Mouse (Mus musculus) thymus, adult 2 months (tissue): ENCODE data around the gene Zfp93. TPM values are rescaled to one million over a fixed set of nuclear protein-coding genes. Genes with fewer than 3 reads are reported as not detected.
"Not testable (repeated sequence)": the region's sequence is repeated elsewhere in the genome, so short reads cannot be mapped to it uniquely, and the experiment has no call there.

Experiments
- DNase-seq: peaks from one replicate; pipeline ENCODE4 v3.0.0; 2021
- H3K27ac ChIP-seq: fragments of 200-500 bp; 2 replicates; pipeline ENCODE4 v1.5.1; 2012; ENCODE audit warnings: low read length, control low read depth; ENCODE audit not compliant: control insufficient read depth, insufficient read depth
- H3K27me3 ChIP-seq: fragments of 200-500 bp; 2 replicates; pipeline ENCODE4 v1.6.1; 2012; ENCODE audit warnings: mild to moderate bottlenecking, low read length, moderate library complexity, mixed read lengths; ENCODE audit not compliant: control insufficient read depth, insufficient read depth
- H3K36me3 ChIP-seq: fragments of 200-500 bp; 2 replicates; pipeline ENCODE4 v1.6.1; 2012; ENCODE audit warnings: mild to moderate bottlenecking, low read length, moderate library complexity; ENCODE audit not compliant: control insufficient read depth, insufficient read depth
- H3K4me1 ChIP-seq: fragments of 200-500 bp; replicated peaks from 2 replicates; pipeline ENCODE4 v1.6.1; 2012; ENCODE audit warnings: low read length; ENCODE audit not compliant: control insufficient read depth, insufficient read depth
- H3K4me3 ChIP-seq: fragments of 200-500 bp; 2 replicates; pipeline ENCODE4 v1.5.1; 2012; ENCODE audit warnings: mild to moderate bottlenecking, low read length, control low read depth, moderate library complexity; ENCODE audit not compliant: control insufficient read depth, insufficient read depth
- CTCF ChIP-seq: fragments of 200-500 bp; IDR thresholded peaks from 2 replicates; pipeline ENCODE4 v1.5.1; 2012; ENCODE audit warnings: mild to moderate bottlenecking, control low read depth, low read length, moderate library complexity, borderline replicate concordance; ENCODE audit not compliant: control insufficient read depth, poor library complexity, insufficient read depth; ENCODE audit errors: extremely low read depth
- POLR2A ChIP-seq: fragments of 200-500 bp; IDR thresholded peaks from 2 replicates; pipeline ENCODE4 v1.6.1; 2012; ENCODE audit warnings: mild to moderate bottlenecking, low read length, control low read depth, moderate library complexity; ENCODE audit not compliant: control insufficient read depth, poor library complexity, insufficient read depth; ENCODE audit errors: extremely low read depth
- WGBS: fragments of 180-500 bp; shearing (Covaris S2); methylation state at CpG from one replicate; pipeline ENCODE4 v1.1.7; 2018; 5-methylcytosine and 5-hydroxymethylcytosine counted together
- polyA plus RNA-seq: library from polyadenylated mRNA; depleted of rRNA; stranded (reverse); fragments of >200 nt; gene quantifications from 2 replicates; pipeline ENCODE4 v1.2.3, GENCODE M21; 2012

Gene Zfp93
- polyA plus RNA-seq, 1 experiment = 1.7 TPM

DNA sequence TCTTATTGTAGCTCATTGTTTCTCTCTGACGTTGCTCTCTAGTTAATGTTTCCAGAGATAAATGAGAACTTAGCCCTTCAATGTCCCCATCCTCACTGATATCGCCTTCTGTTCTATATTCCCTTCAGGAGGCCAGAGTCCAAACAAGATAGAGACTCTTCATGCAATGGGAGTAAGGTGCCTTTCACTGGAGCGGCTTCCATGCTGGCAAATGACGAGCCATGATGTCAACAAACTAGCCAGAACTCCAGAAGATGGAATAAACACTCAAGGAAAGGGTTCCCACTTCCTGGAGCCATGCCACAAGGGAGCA is 10.3 kb upstream of the Zfp93 start:
- Histone ChIP-seq H3K27me3 (no peaks in the 10 kb centered on the region), H3K4me3 (no peak overlapping the region), H3K4me1 (peaks cover 2% of the 10 kb centered on the region; the same call in 1 of the 2 replicates), H3K27ac (no peak overlapping the region), H3K36me3 (no peaks in the 10 kb centered on the region)
- no peak for DNase-seq
- no peak for TF ChIP-seq POLR2A
- no peak for TF ChIP-seq CTCF
- 95% methylated on average over 4 of the region's 4 CpGs for WGBS

GRCm38 (mm10) chr7:24268176-24269155 is 1.8 kb upstream of the Zfp93 start:
- WGBS = 58% methylated on average over 24 of the region's 24 CpGs
- H3K27me3 ChIP-seq = no peaks in the 10 kb centered on the region
- H3K27ac ChIP-seq = peak overlapping the region; percentile 52; the same call in 1 of the 2 replicates
- H3K4me1 ChIP-seq = peaks cover 17% of the 10 kb centered on the region
- DNase-seq = peak; percentile 33
- no peaks in the 10 kb centered on the region for H3K36me3 ChIP-seq
- H3K4me3 ChIP-seq = no peak overlapping the region
- TF ChIP-seq CTCF = no peak
- TF ChIP-seq POLR2A = no peak

DNA sequence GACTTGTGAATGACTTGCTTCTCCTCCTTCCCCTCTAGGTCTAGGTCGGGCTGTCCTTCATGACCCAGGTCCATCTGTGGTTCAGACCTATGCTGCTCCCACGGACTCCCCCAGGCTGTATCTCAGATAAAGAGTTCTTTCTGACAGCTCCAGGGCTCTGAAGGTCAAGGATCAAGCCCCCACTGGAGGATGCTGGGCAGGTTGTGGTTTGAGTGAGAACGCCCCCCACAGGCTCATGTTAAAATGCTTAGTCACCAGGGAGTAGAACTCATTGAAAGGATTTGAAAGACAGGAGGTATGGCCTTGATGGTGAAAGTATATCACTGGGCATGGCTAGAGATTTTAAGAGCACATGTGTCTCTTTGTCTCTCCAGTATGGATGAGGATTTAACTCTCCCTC is 964 bp upstream of the Zfp93 start:
- TF ChIP-seq CTCF = no peak
- no peak for TF ChIP-seq POLR2A
- Histone ChIP-seq H3K36me3 (no peaks in the 10 kb centered on the region), H3K4me1 (peaks cover 17% of the 10 kb centered on the region), H3K27me3 (no peaks in the 10 kb centered on the region), H3K27ac (peak overlapping the region; percentile 12; the same call in 1 of the 2 replicates), H3K4me3 (no peak overlapping the region)
- DNase-seq = no peak
- WGBS = 92% methylated on average over 3 of the region's 3 CpGs

DNA sequence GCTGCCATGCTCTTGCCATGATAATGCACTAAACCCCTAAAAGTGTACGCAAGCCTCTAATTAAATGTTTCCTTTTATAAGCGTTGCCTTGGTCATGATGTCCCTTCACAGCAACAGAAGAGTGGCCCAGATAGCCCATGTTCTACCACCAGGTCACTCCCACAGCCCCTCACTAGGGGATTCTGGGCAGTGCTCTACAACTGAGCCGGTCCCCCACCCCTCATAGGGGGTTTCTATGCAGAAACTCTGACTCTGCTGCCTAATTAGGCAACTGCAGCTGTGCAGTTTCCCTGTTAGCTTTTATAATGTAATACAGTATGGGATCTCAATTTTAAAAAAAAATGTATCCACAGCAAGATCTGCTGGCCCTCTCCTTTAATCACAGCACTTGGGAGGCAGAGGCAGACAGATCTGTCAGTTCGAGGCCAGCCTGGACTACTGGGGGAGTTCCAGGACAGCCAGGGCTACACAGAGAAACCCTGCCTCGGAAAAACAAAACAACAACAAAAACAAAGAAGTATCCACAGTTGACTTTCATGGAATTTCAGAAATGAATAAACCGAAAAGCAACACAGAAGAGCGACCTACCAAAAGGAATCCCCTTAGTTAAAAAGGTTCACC is 443 bp upstream of the Zfp93 start:
- TF ChIP-seq POLR2A (no peak), CTCF (no peak)
- H3K4me1 ChIP-seq = peaks cover 17% of the 10 kb centered on the region
- H3K27ac ChIP-seq = no peak overlapping the region
- DNase-seq = no peak
- H3K4me3 ChIP-seq = 0 out of 2 replicates have a peak overlapping the region, but pooled peaks have one; percentile 4
- H3K36me3 ChIP-seq = no peaks in the 10 kb centered on the region
- 56% methylated on average over 7 of the region's 7 CpGs for WGBS
- no peaks in the 10 kb centered on the region for H3K27me3 ChIP-seq

DNA sequence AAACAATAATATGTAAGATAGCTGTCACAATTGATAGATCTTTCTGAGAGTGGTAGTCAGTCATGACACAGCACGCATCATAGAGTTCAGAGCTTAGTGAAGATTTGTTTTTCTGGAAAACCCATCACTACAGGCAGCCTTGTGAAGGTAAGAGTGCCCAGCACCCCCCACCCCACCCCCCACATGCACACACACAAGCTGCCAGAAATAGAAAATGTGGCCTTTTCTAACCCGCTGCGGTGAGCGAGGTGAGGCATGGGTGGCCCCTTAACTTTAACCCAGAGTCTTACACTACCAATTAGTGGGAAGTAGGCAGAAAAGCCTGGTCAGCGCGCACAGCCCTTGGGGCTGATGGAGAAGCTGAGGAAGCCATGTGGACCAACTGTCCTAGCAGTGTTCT is 971 bp downstream of the Zfp93 start:
- TF ChIP-seq POLR2A (no peak), CTCF (no peak)
- 93% methylated on average over 6 of the region's 6 CpGs for WGBS
- no peak overlapping the region for H3K4me3 ChIP-seq
- no peaks in the 10 kb centered on the region; the same call in 1 of the 2 replicates for H3K36me3 ChIP-seq
- H3K27ac ChIP-seq = no peak overlapping the region
- no peaks in the 10 kb centered on the region for H3K27me3 ChIP-seq
- DNase-seq = no peak
- H3K4me1 ChIP-seq = peaks cover 17% of the 10 kb centered on the region

- TF ChIP-seq POLR2A (no peak), CTCF (no peak)
- Histone ChIP-seq H3K4me1 (peaks cover 7% of the 10 kb centered on the region), H3K27ac (no peak overlapping the region), H3K27me3 (no peaks in the 10 kb centered on the region), H3K36me3 (no peaks in the 10 kb centered on the region; the same call in 1 of the 2 replicates), H3K4me3 (no peak overlapping the region)
- no peak for DNase-seq
- 89% methylated on average over 4 of the region's 4 CpGs for WGBS
These were observed 4.2 kb downstream of the Zfp93 start for GRCm38 (mm10) chr7:24274456-24274855.

GRCm38 (mm10) chr7:24278771-24279170 is 8.6 kb downstream of the Zfp93 start:
- H3K36me3 ChIP-seq, DNase-seq, H3K4me3 ChIP-seq, H3K27ac ChIP-seq, H3K27me3 ChIP-seq, H3K4me1 ChIP-seq: not testable (repeated sequence)
- 92% methylated on average over 3 of the region's 3 CpGs for WGBS
